Mouse (Mus musculus) E14TG2a.4 (cell line): Measurements from ENCODE around the gene Mlxipl.

Experiments used
- CTCF ChIP-seq: conservative IDR thresholded peaks from 2 replicates; pipeline ENCODE4 v1.5.1; 2014; ENCODE audit warnings: low read length
- POU5F1 ChIP-seq: IDR thresholded peaks from 2 replicates; pipeline ENCODE4 v1.6.1; 2014; ENCODE audit warnings: low read length, borderline replicate concordance

GRCm38 (mm10) chr5:135109976-135110375, 20.3 kb downstream of the Mlxipl start:
- TF ChIP-seq CTCF (no peak), POU5F1 (no peak)
